Mouse (Mus musculus) ovary, postnatal 36 days (tissue): ENCODE results near the gene Ppm1a.

Experiments
- DNase-seq: peaks from one replicate; pipeline ENCODE4 v3.0.0; 2022; ENCODE audit warnings: low spot score, mixed read lengths

The Ppm1a gene

GRCm38 (mm10) chr12:72757086-72757485 is at the start of gene Ppm1a:
TSS of gene Ppm1a (plus strand) at chr12:72757455.
- DNase-seq: no peak

- no peak for DNase-seq
Measured at GRCm38 (mm10) chr12:72709981-72710380, 47.3 kb upstream of the Ppm1a start.

GRCm38 (mm10) chr12:72714896-72715295 is 42.4 kb upstream of the Ppm1a start:
- DNase-seq: no peak

GRCm38 (mm10) chr12:72715846-72716245 is 41.4 kb upstream of the Ppm1a start:
- DNase-seq: no peak

- DNase-seq: no peak
Measured at GRCm38 (mm10) chr12:72719046-72719445, 38.2 kb upstream of the Ppm1a start.

GRCm38 (mm10) chr12:72719452-72720087 is 37.7 kb upstream of the Ppm1a start:
- DNase-seq: no peak

GRCm38 (mm10) chr12:72721710-72722109 is 35.5 kb upstream of the Ppm1a start:
- no peak for DNase-seq

- DNase-seq: peak; percentile 55
Measured at GRCm38 (mm10) chr12:72723965-72724364, 33.3 kb upstream of the Ppm1a start.

- no peak for DNase-seq
Measured at GRCm38 (mm10) chr12:72727021-72727420, 30.2 kb upstream of the Ppm1a start.

GRCm38 (mm10) chr12:72727611-72728010 is 29.6 kb upstream of the Ppm1a start:
- no peak for DNase-seq

GRCm38 (mm10) chr12:72734112-72734511 is 23.1 kb upstream of the Ppm1a start:
- no peak for DNase-seq

- no peak for DNase-seq
Measured at GRCm38 (mm10) chr12:72741176-72741575, 16.1 kb upstream of the Ppm1a start.

GRCm38 (mm10) chr12:72744803-72745360 is 12.4 kb upstream of the Ppm1a start:
- no peak for DNase-seq

GRCm38 (mm10) chr12:72745486-72745885 is 11.8 kb upstream of the Ppm1a start:
- DNase-seq: no peak

GRCm38 (mm10) chr12:72748341-72748740 is 8.9 kb upstream of the Ppm1a start:
- no peak for DNase-seq

GRCm38 (mm10) chr12:72748841-72749240 is 8.4 kb upstream of the Ppm1a start:
- no peak for DNase-seq

GRCm38 (mm10) chr12:72749500-72749899 is 7.8 kb upstream of the Ppm1a start:
- DNase-seq: no peak

GRCm38 (mm10) chr12:72750016-72750415 is 7.2 kb upstream of the Ppm1a start:
- no peak for DNase-seq

GRCm38 (mm10) chr12:72750606-72751005 is 6.6 kb upstream of the Ppm1a start:
- no peak for DNase-seq

- no peak for DNase-seq
Measured at GRCm38 (mm10) chr12:72757596-72757995, 341 bp downstream of the Ppm1a start.

GRCm38 (mm10) chr12:72759956-72760355 is 2.7 kb downstream of the Ppm1a start:
- DNase-seq: no peak

- DNase-seq: peak; percentile 95
Measured at GRCm38 (mm10) chr12:72760376-72761229, 3.3 kb downstream of the Ppm1a start.

- no peak for DNase-seq
Measured at GRCm38 (mm10) chr12:72761230-72761648, 4.0 kb downstream of the Ppm1a start.
